Mouse (Mus musculus): ENCODE data around the gene BC005624. TPM values are rescaled to one million over a fixed set of nuclear protein-coding genes. Genes with fewer than 3 reads are reported as not detected.
"Not testable (repeated sequence)": the region's sequence is repeated elsewhere in the genome, so short reads cannot be mapped to it uniquely, and the experiment has no call there.

The BC005624 gene
- polyA plus RNA-seq, 1 experiment from 2014 or later: 88.8 TPM

- peaks cover 29% of the 10 kb centered on the region for H3K4me1 ChIP-seq (replicated peaks)
- H3K4me3 ChIP-seq (replicated peaks): no peak overlapping the region
- H3K27ac ChIP-seq: no peak overlapping the region
- no peak overlapping the region for H3K9ac ChIP-seq (replicated peaks)
- no peaks in the 10 kb centered on the region for H3K9me3 ChIP-seq
- H3K27me3 ChIP-seq: no peaks in the 10 kb centered on the region
- 96% methylated on average over 8 of the region's 8 CpGs for WGBS
- no peak for ATAC-seq
- peak overlapping the region; percentile 96; the same call in 1 of the 2 replicates for H3K4me2 ChIP-seq (replicated peaks)
- peaks cover 55% of the 10 kb centered on the region for H3K36me3 ChIP-seq
Measured at GRCm38 (mm10) chr2:30965627-30966026, 16.4 kb downstream of the BC005624 start.

- 92% methylated on average over 11 of the region's 11 CpGs for WGBS
- no peak overlapping the region for H3K9ac ChIP-seq (replicated peaks)
- ATAC-seq: no peak
- peaks cover 81% of the 10 kb centered on the region for H3K36me3 ChIP-seq
- H3K4me1 ChIP-seq (replicated peaks): peaks cover 29% of the 10 kb centered on the region
- no peak overlapping the region for H3K4me3 ChIP-seq (replicated peaks)
- H3K27me3 ChIP-seq: no peaks in the 10 kb centered on the region
- H3K27ac ChIP-seq: no peak overlapping the region
- no peaks in the 10 kb centered on the region for H3K9me3 ChIP-seq
- no peak overlapping the region for H3K4me2 ChIP-seq (replicated peaks)
Measured at GRCm38 (mm10) chr2:30962570-30963254, 19.3 kb downstream of the BC005624 start.

GRCm38 (mm10) chr2:30959856-30960255 lies 22.1 kb downstream of the BC005624 start:
- H3K27me3 ChIP-seq: no peaks in the 10 kb centered on the region
- H3K4me1 ChIP-seq (replicated peaks): peaks cover 18% of the 10 kb centered on the region
- WGBS: 55% methylated on average over 5 of the region's 5 CpGs
- H3K4me3 ChIP-seq (replicated peaks): no peak overlapping the region
- H3K36me3 ChIP-seq: peaks cover 100% of the 10 kb centered on the region
- no peaks in the 10 kb centered on the region for H3K9me3 ChIP-seq
- H3K9ac ChIP-seq (replicated peaks): no peak overlapping the region
- H3K4me2 ChIP-seq (replicated peaks): no peak overlapping the region
- no peak overlapping the region for H3K27ac ChIP-seq
- ATAC-seq: no peak

GRCm38 (mm10) chr2:30958726-30959125 lies 23.3 kb downstream of the BC005624 start:
- H3K4me2 ChIP-seq (replicated peaks): no peak overlapping the region
- no peak overlapping the region for H3K27ac ChIP-seq
- peaks cover 24% of the 10 kb centered on the region for H3K4me1 ChIP-seq (replicated peaks)
- no peak overlapping the region for H3K9ac ChIP-seq (replicated peaks)
- H3K27me3 ChIP-seq: no peaks in the 10 kb centered on the region
- WGBS: 92% methylated on average over 14 of the region's 14 CpGs
- H3K36me3 ChIP-seq: peaks cover 90% of the 10 kb centered on the region
- no peak for ATAC-seq
- H3K9me3 ChIP-seq: no peaks in the 10 kb centered on the region
- no peak overlapping the region for H3K4me3 ChIP-seq (replicated peaks)

GRCm38 (mm10) chr2:30957511-30957910 lies 24.5 kb downstream of the BC005624 start:
- Histone ChIP-seq H3K27me3 (no peaks in the 10 kb centered on the region), H3K4me2 (replicated peaks) (no peak overlapping the region), H3K9me3 (no peaks in the 10 kb centered on the region), H3K36me3 (peaks cover 78% of the 10 kb centered on the region), H3K4me1 (replicated peaks) (peaks cover 31% of the 10 kb centered on the region), H3K9ac (replicated peaks) (no peak overlapping the region), H3K4me3 (replicated peaks) (no peak overlapping the region), H3K27ac (no peak overlapping the region)
- ATAC-seq: no peak
- 83% methylated on average over 4 of the region's 4 CpGs for WGBS

GRCm38 (mm10) chr2:30954797-30955196 lies 27.2 kb downstream of the BC005624 start:
- Histone ChIP-seq H3K4me2 (replicated peaks) (peak overlapping the region; percentile 93), H3K4me3 (replicated peaks) (no peak overlapping the region), H3K9ac (replicated peaks) (peak overlapping the region; percentile 88), H3K9me3 (no peaks in the 10 kb centered on the region), H3K27me3 (no peaks in the 10 kb centered on the region; the same call in 1 of the 2 replicates), H3K36me3 (peaks cover 50% of the 10 kb centered on the region), H3K27ac (no peak overlapping the region), H3K4me1 (replicated peaks) (peaks cover 35% of the 10 kb centered on the region)
- 86% methylated on average over 6 of the region's 6 CpGs for WGBS
- ATAC-seq: no peak

GRCm38 (mm10) chr2:30952824-30953490 lies 29.0 kb downstream of the BC005624 start, which contains the start of gene Tor1b:
Gene Tor1b, plus strand, starts transcription at chr2:30952959.
- peak; percentile 95 for ATAC-seq
- H3K4me2 ChIP-seq (replicated peaks): peak within 1 kb of the TSS; percentile 93
- under 1% methylated on average over 60 of the region's 60 CpGs for WGBS
- H3K4me3 ChIP-seq (replicated peaks): peak within 1 kb of the TSS; percentile 84
- peaks cover 35% of the 10 kb centered on the region for H3K4me1 ChIP-seq (replicated peaks)
- peak within 1 kb of the TSS; percentile 88 for H3K9ac ChIP-seq (replicated peaks)
- peaks cover 32% of the 10 kb centered on the region for H3K36me3 ChIP-seq
- H3K27ac ChIP-seq: peak within 1 kb of the TSS; percentile 88
- H3K9me3 ChIP-seq: no peaks in the 10 kb centered on the region
- H3K27me3 ChIP-seq: no peaks in the 10 kb centered on the region; the same call in 1 of the 2 replicates

GRCm38 (mm10) chr2:30952457-30952823 lies 29.6 kb downstream of the BC005624 start:
- ATAC-seq: peak; percentile 75
- no peak overlapping the region for H3K9ac ChIP-seq (replicated peaks)

GRCm38 (mm10) chr2:30942603-30943011 lies 39.4 kb downstream of the BC005624 start:
- Histone ChIP-seq H3K9ac (replicated peaks) (no peak overlapping the region), H3K4me1 (replicated peaks) (no peaks in the 10 kb centered on the region), H3K27me3 (0 out of 2 replicates have a peak, but pooled peaks cover 4% of the 10 kb centered on the region), H3K9me3 (no peaks in the 10 kb centered on the region), H3K4me3 (replicated peaks) (no peak overlapping the region; the same call in 1 of the 2 replicates), H3K27ac (no peak overlapping the region), H3K4me2 (replicated peaks) (peak overlapping the region; percentile 28; the same call in 1 of the 2 replicates), H3K36me3 (no peaks in the 10 kb centered on the region)
- 32% methylated on average over 16 of the region's 16 CpGs for WGBS
- peak; percentile 82 for ATAC-seq

More at GRCm38 (mm10) chr2:30952457-30952823, 29.6 kb downstream of the BC005624 start:
- Histone ChIP-seq H3K4me1 (replicated peaks) (peaks cover 35% of the 10 kb centered on the region), H3K27me3 (no peaks in the 10 kb centered on the region; the same call in 1 of the 2 replicates), H3K9me3 (no peaks in the 10 kb centered on the region), H3K27ac (peak overlapping the region; percentile 88), H3K4me2 (replicated peaks) (peak overlapping the region; percentile 93), H3K36me3 (peaks cover 27% of the 10 kb centered on the region), H3K4me3 (replicated peaks) (peak overlapping the region; percentile 84)
- 25% methylated on average over 5 of the region's 5 CpGs for WGBS

- H3K36me3 ChIP-seq, H3K9me3 ChIP-seq: not testable (repeated sequence)
- 56% methylated on average over 7 of the region's 7 CpGs for WGBS
Measured at GRCm38 (mm10) chr2:30942116-30942515, 39.9 kb downstream of the BC005624 start.

GRCm38 (mm10) chr2:30941586-30941985 lies 40.4 kb downstream of the BC005624 start:
- no peak overlapping the region for H3K4me2 ChIP-seq (replicated peaks)
- no peak overlapping the region for H3K9ac ChIP-seq (replicated peaks)
- 90% methylated on average over 5 of the region's 5 CpGs for WGBS
- no peak overlapping the region for H3K4me3 ChIP-seq (replicated peaks)
- H3K4me1 ChIP-seq (replicated peaks): no peaks in the 10 kb centered on the region
- ATAC-seq: no peak
- no peaks in the 10 kb centered on the region for H3K36me3 ChIP-seq
- no peaks in the 10 kb centered on the region for H3K9me3 ChIP-seq
- no peak overlapping the region for H3K27ac ChIP-seq
- 0 out of 2 replicates have a peak, but pooled peaks cover 4% of the 10 kb centered on the region for H3K27me3 ChIP-seq

More at GRCm38 (mm10) chr2:30942116-30942515, 39.9 kb downstream of the BC005624 start:
- not testable (repeated sequence) for H3K27ac ChIP-seq; H3K4me3 ChIP-seq (replicated peaks); ATAC-seq; H3K27me3 ChIP-seq; H3K4me1 ChIP-seq (replicated peaks); H3K9ac ChIP-seq (replicated peaks); H3K4me2 ChIP-seq (replicated peaks)

- H3K27ac ChIP-seq: no peak overlapping the region
- H3K4me3 ChIP-seq (replicated peaks): no peak overlapping the region
- 54% methylated on average over 4 of the region's 4 CpGs for WGBS
- no peak for ATAC-seq
- 0 out of 2 replicates have a peak, but pooled peaks cover 7% of the 10 kb centered on the region for H3K27me3 ChIP-seq
- H3K9me3 ChIP-seq: no peaks in the 10 kb centered on the region
- no peak overlapping the region for H3K9ac ChIP-seq (replicated peaks)
- no peaks in the 10 kb centered on the region for H3K4me1 ChIP-seq (replicated peaks)
- no peaks in the 10 kb centered on the region for H3K36me3 ChIP-seq
- H3K4me2 ChIP-seq (replicated peaks): no peak overlapping the region
Measured at GRCm38 (mm10) chr2:30938574-30938991, 43.4 kb downstream of the BC005624 start.

Measured in midbrain, embryonic 13.5 days (tissue).